9 mouse cellular contexts compared by ENCODE assay signal in the genomic region with DNA sequence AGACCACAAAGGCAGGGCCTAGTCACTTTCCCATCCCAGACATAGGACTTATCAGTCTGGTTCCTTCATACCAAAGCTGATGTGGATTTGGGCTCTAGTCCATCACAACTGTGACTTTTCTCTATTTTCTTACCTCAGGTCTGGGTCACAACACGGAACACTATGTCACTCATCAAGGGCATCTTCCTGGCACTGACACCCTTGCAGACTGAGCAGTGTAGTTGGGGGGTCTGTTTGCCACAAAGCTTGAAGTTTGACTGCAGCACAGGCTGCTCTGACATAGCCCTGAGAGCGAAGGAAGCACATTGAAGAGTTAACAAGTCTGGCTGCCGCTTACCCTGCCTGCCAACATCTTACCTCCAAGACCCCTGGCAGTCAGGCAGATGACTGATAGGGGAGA. TPM values are rescaled to one million over a fixed set of nuclear protein-coding genes. Genes with fewer than 3 reads are reported as not detected.
DNase-seq lines count a peak whose midpoint lies in the region; ATAC-seq lines count a peak whose summit lies in the region.
"Had no signal": no experiment of that assay in that cellular context is flagged by ENCODE, and none has a peak within 500 bp of the region (broad histone marks: within the 10 kb centered on the region; RNA-seq: fewer than 3 reads in every experiment).

No protein-coding gene starts in this region.

- no peak for ATAC-seq in kidney, embryonic 15.5 days (replicated peaks; ENCODE audit: low FRiP score)
- ATAC-seq in embryonic facial prominence, embryonic 13.5 days (ENCODE audit: insufficient number of reproducible peaks, insufficient read depth, low FRiP score, low TSS enrichment, low read depth), result no peak
- no peak for ATAC-seq in hindbrain, embryonic 14.5 days (ENCODE audit: low FRiP score)
- ATAC-seq in midbrain, embryonic 12.5 days (ENCODE audit: low FRiP score, low read depth), result no peak
- ATAC-seq in monocyte, adult 5-6 weeks (replicated peaks; ENCODE audit: insufficient number of reproducible peaks, low FRiP score, low TSS enrichment, poor library complexity, severe bottlenecking), result no peak

- H3K36me3 ChIP-seq in kidney, embryonic 15.5 days, result peaks cover 64% of the 10 kb centered on the region
- peaks cover 62% of the 10 kb centered on the region for H3K36me3 ChIP-seq in embryonic facial prominence, embryonic 13.5 days
- peaks cover 77% of the 10 kb centered on the region for H3K36me3 ChIP-seq in hindbrain, embryonic 14.5 days (replicated peaks; ENCODE audit: control insufficient read depth, insufficient read depth)
- peaks cover 68% of the 10 kb centered on the region for H3K36me3 ChIP-seq in midbrain, embryonic 12.5 days

- no peaks in the 10 kb centered on the region for H3K27me3 ChIP-seq in kidney, embryonic 15.5 days
- no peaks in the 10 kb centered on the region for H3K27me3 ChIP-seq in embryonic facial prominence, embryonic 13.5 days
- no peaks in the 10 kb centered on the region for H3K27me3 ChIP-seq in hindbrain, embryonic 14.5 days (ENCODE audit: control insufficient read depth, insufficient read depth, low read length)
- H3K27me3 ChIP-seq in midbrain, embryonic 12.5 days, result no peaks in the 10 kb centered on the region

- H3K4me1 ChIP-seq in kidney, embryonic 15.5 days, result peaks cover 49% of the 10 kb centered on the region
- H3K4me1 ChIP-seq in embryonic facial prominence, embryonic 13.5 days, result peaks cover 52% of the 10 kb centered on the region
- H3K4me1 ChIP-seq in hindbrain, embryonic 14.5 days (replicated peaks; ENCODE audit: control insufficient read depth, insufficient read depth, low read length), result peaks cover 42% of the 10 kb centered on the region
- H3K4me1 ChIP-seq in midbrain, embryonic 12.5 days, result peaks cover 51% of the 10 kb centered on the region

- peak overlapping the region; percentile 17; the same call in 1 of the 2 replicates for H3K4me3 ChIP-seq in kidney, embryonic 15.5 days (replicated peaks)
- H3K4me3 ChIP-seq in embryonic facial prominence, embryonic 13.5 days, result peak overlapping the region; percentile 25
- H3K4me3 ChIP-seq in hindbrain, embryonic 14.5 days (replicated peaks; ENCODE audit: low read length), result peak overlapping the region; percentile 94; the same call in 1 of the 2 replicates
- peak overlapping the region; percentile 27 for H3K4me3 ChIP-seq in midbrain, embryonic 12.5 days

- WGBS in kidney, embryonic 15.5 days, result 76% methylated on average over 3 of the region's 3 CpGs
- WGBS in embryonic facial prominence, embryonic 13.5 days, result 75% methylated on average over 3 of the region's 3 CpGs
- 66% methylated on average over 3 of the region's 3 CpGs for WGBS in hindbrain, embryonic 14.5 days
- WGBS in midbrain, embryonic 12.5 days, result 86% methylated on average over 3 of the region's 3 CpGs

- no peak for DNase-seq in kidney, postnatal 25 days
- no peak for DNase-seq in hindbrain, embryonic 14.5 days (ENCODE audit: low spot score)
- DNase-seq in right cerebral cortex, postnatal 4 days, result no peak
- no peak for DNase-seq in gastrocnemius, postnatal 4 days (ENCODE audit: low spot score in 2 of 2)
- DNase-seq: adrenal gland, postnatal 25 days had no signal

- peak overlapping the region; percentile 98 for H3K4me2 ChIP-seq in kidney, embryonic 15.5 days
- H3K4me2 ChIP-seq in embryonic facial prominence, embryonic 13.5 days, result peak overlapping the region; percentile 98
- peak overlapping the region; percentile 99 for H3K4me2 ChIP-seq in hindbrain, embryonic 14.5 days (replicated peaks)
- H3K4me2 ChIP-seq in midbrain, embryonic 12.5 days (replicated peaks), result peak overlapping the region; percentile 95

- no peaks in the 10 kb centered on the region for H3K9me3 ChIP-seq in kidney, embryonic 15.5 days (replicated peaks)
- no peaks in the 10 kb centered on the region for H3K9me3 ChIP-seq in embryonic facial prominence, embryonic 13.5 days
- no peaks in the 10 kb centered on the region for H3K9me3 ChIP-seq in hindbrain, embryonic 14.5 days (ENCODE audit: control insufficient read depth, low read length)
- H3K9me3 ChIP-seq in midbrain, embryonic 12.5 days, result no peaks in the 10 kb centered on the region

- peak overlapping the region; percentile 26; the same call in 1 of the 2 replicates for H3K9ac ChIP-seq in kidney, embryonic 15.5 days
- peak overlapping the region; percentile 58; the same call in 1 of the 2 replicates for H3K9ac ChIP-seq in embryonic facial prominence, embryonic 13.5 days
- peak overlapping the region; percentile 25; the same call in 1 of the 2 replicates for H3K9ac ChIP-seq in hindbrain, embryonic 14.5 days
- peak overlapping the region; percentile 37 for H3K9ac ChIP-seq in midbrain, embryonic 12.5 days (replicated peaks)

- H3K27ac ChIP-seq in kidney, embryonic 15.5 days, result no peak overlapping the region
- no peak overlapping the region for H3K27ac ChIP-seq in embryonic facial prominence, embryonic 13.5 days
- no peak overlapping the region for H3K27ac ChIP-seq in hindbrain, embryonic 14.5 days
- H3K27ac ChIP-seq in midbrain, embryonic 12.5 days (replicated peaks), result no peak overlapping the region

RNA-seq across cellular contexts. Expression of gene Rbm15b, which starts 4.1 kb away (rescaled TPM):
- polyA plus RNA-seq in kidney, embryonic 15.5 days (2015; fragmentation: Nextera tagmentation; extraction: Ambion mirVana), result 9.6 and 11.8 TPM in 2 replicates
- polyA plus RNA-seq in embryonic facial prominence, embryonic 13.5 days (2015; fragmentation: Nextera tagmentation; extraction: Ambion mirVana), result 10.5 and 13.4 TPM in 2 replicates
- 27.4 and 27.5 TPM in 2 replicates for polyA plus RNA-seq in hindbrain, embryonic 14.5 days (2014; fragmentation: Nextera tagmentation; extraction: Ambion mirVana)
- 33.4 and 39.2 TPM in 2 replicates for polyA plus RNA-seq in midbrain, embryonic 12.5 days (2016; fragmentation: Nextera tagmentation; extraction: Ambion mirVana)
- 20.9 to 43.6 TPM (median 26.8 TPM) in 3 replicates for total RNA-seq in monocyte, adult 5-6 weeks (2017)
- 10 to 100 TPM; 22.3 to 29.3 TPM for total RNA-seq in gastrocnemius, postnatal 4 days (2021)

RNA-seq across cellular contexts. Expression of gene Manf, which starts 8.7 kb away (rescaled TPM):
- 308 and 334 TPM in 2 replicates for polyA plus RNA-seq in kidney, embryonic 15.5 days (2015; fragmentation: Nextera tagmentation; extraction: Ambion mirVana)
- polyA plus RNA-seq in embryonic facial prominence, embryonic 13.5 days (2015; fragmentation: Nextera tagmentation; extraction: Ambion mirVana), result 242 and 297 TPM in 2 replicates
- 171 and 183 TPM in 2 replicates for polyA plus RNA-seq in hindbrain, embryonic 14.5 days (2014; fragmentation: Nextera tagmentation; extraction: Ambion mirVana)
- 194 and 217 TPM in 2 replicates for polyA plus RNA-seq in midbrain, embryonic 12.5 days (2016; fragmentation: Nextera tagmentation; extraction: Ambion mirVana)
- 86.3 to 113 TPM (median 87.6 TPM) in 3 replicates for total RNA-seq in monocyte, adult 5-6 weeks (2017)
- total RNA-seq in gastrocnemius, postnatal 4 days (2021), result 100 to 1,000 TPM; 101 to 109 TPM

Comparison
In these comparisons a context has a peak if more than half of its experiments do, and no peak if none do; other contexts are left out.
1. H3K4me3 ChIP-seq: peak in every context shown above with its lines; median percentile 94 in hindbrain, embryonic 14.5 days; 27 in midbrain, embryonic 12.5 days; 25 in embryonic facial prominence, embryonic 13.5 days; 17 in kidney, embryonic 15.5 days.